ENCODE assay signal across 10 mouse cellular contexts in the genomic region with DNA sequence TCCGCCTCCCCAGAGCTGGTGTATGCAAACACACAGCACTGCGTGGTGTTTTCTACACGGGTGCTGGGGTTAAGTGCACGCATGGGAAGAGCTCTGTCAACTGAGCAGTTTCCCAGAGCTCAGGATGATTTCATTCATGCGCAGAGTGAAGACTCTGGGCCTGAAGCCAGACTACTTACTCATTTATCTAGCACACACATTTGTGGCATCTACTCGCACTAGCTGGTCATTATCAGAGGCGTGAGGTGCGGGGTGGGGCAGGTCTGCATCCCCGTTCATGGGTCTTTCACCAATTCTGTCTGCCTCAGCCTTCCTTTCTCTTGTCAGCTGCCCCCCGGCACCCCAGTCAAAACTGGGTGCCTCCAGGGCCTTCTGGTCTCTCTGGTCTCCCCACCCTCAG.
DNase-seq lines count a peak whose midpoint lies in the region; ATAC-seq and TF ChIP-seq lines count a peak whose summit lies in the region.
"Had no signal": no experiment of that assay in that cellular context is flagged by ENCODE, and none has a peak within 500 bp of the region (broad histone marks: within the 10 kb centered on the region; RNA-seq: fewer than 3 reads in every experiment).

No protein-coding gene starts in this region.

- ATAC-seq in heart, embryonic 15.5 days (replicated peaks; ENCODE audit: insufficient number of reproducible peaks, insufficient read depth, low FRiP score, low read depth), result peak; percentile 44; the same call in 1 of the 2 replicates
- ATAC-seq in megakaryocyte-erythroid progenitor cell, adult 5-6 weeks (replicated peaks; ENCODE audit: low FRiP score, low TSS enrichment, poor library complexity, severe bottlenecking), result peak; percentile 93
- no peak for ATAC-seq in midbrain, embryonic 16.5 days

- 39% methylated on average over 10 of the region's 10 CpGs for WGBS in heart, embryonic 15.5 days
- 94% methylated on average over 10 of the region's 10 CpGs for WGBS in midbrain, embryonic 16.5 days

- peak overlapping the region; percentile 12; the same call in 1 of the 2 replicates for H3K4me2 ChIP-seq in heart, embryonic 15.5 days
- no peak overlapping the region for H3K4me2 ChIP-seq in midbrain, embryonic 16.5 days (ENCODE audit: low read length)
- H3K4me2 ChIP-seq: limb, embryonic 15.5 days had no signal

- intact Hi-C loops in heart, postnatal 25 days (cut with DNase I), result no loop called here
- intact Hi-C loops in gastrocnemius, adult 2 months (cut with DNase I), result no loop called here
- intact Hi-C loops in left cerebral cortex, adult 2 months (cut with DNase I), result no loop called here

- TF ChIP-seq CTCF in gastrocnemius, adult 2 months (IDR thresholded peaks at IDR 0.05), result no peak
- no peak for TF ChIP-seq CTCF in left cerebral cortex, adult 2 months (IDR thresholded peaks at IDR 0.05)

- DNase-seq in heart, adult 8-10 months (ENCODE audit: low spot score), result peak; percentile 21
- DNase-seq in heart, postnatal 25 days (ENCODE audit: low spot score), result no peak
- peak; percentile 76 for DNase-seq in Muller cell, postnatal 12 days (ENCODE audit: inconsistent ontology term)
- DNase-seq in gastrocnemius, adult 2 months, result no peak
- DNase-seq in left cerebral cortex, adult 2 months (ENCODE audit: extremely low spot score in 1 of 2, low spot score in 2 of 2), result no peak
- DNase-seq: embryo, embryonic 11 days had no signal

- peaks cover 44% of the 10 kb centered on the region for H3K4me1 ChIP-seq in heart, embryonic 15.5 days (replicated peaks)
- H3K4me1 ChIP-seq in midbrain, embryonic 16.5 days (ENCODE audit: control insufficient read depth, insufficient read depth, low read length), result no peaks in the 10 kb centered on the region
- H3K4me1 ChIP-seq: limb, embryonic 15.5 days had no signal

- H3K9me3 ChIP-seq in heart, embryonic 15.5 days (replicated peaks), result 0 out of 2 replicates have a peak, but pooled peaks cover 2% of the 10 kb centered on the region
- H3K9me3 ChIP-seq in midbrain, embryonic 16.5 days (replicated peaks; ENCODE audit: control insufficient read depth, low read length, poor library complexity, severe bottlenecking), result no peaks in the 10 kb centered on the region
- H3K9me3 ChIP-seq: limb, embryonic 15.5 days had no signal

- no peak overlapping the region for H3K9ac ChIP-seq in heart, embryonic 15.5 days
- H3K9ac ChIP-seq in midbrain, embryonic 16.5 days (ENCODE audit: low read depth, low read length), result no peak overlapping the region
- H3K9ac ChIP-seq: limb, embryonic 15.5 days had no signal

- H3K27me3 ChIP-seq in heart, embryonic 15.5 days, result no peaks in the 10 kb centered on the region
- no peaks in the 10 kb centered on the region for H3K27me3 ChIP-seq in midbrain, embryonic 16.5 days (ENCODE audit: control insufficient read depth, insufficient read depth, low read depth, low read length)
- H3K27me3 ChIP-seq: limb, embryonic 15.5 days had no signal

- H3K4me3 ChIP-seq in heart, embryonic 15.5 days, result no peak overlapping the region
- no peak overlapping the region for H3K4me3 ChIP-seq in gastrocnemius, adult 2 months
- no peak overlapping the region for H3K4me3 ChIP-seq in midbrain, embryonic 16.5 days (ENCODE audit: low read depth, low read length)
- no peak overlapping the region for H3K4me3 ChIP-seq in left cerebral cortex, adult 2 months
- H3K4me3 ChIP-seq: limb, embryonic 15.5 days had no signal

- H3K27ac ChIP-seq in heart, embryonic 15.5 days, result peak overlapping the region; percentile 65
- no peak overlapping the region for H3K27ac ChIP-seq in gastrocnemius, adult 2 months
- no peak overlapping the region for H3K27ac ChIP-seq in midbrain, embryonic 16.5 days (ENCODE audit: low read length)
- no peak overlapping the region for H3K27ac ChIP-seq in left cerebral cortex, adult 2 months
- H3K27ac ChIP-seq: limb, embryonic 15.5 days had no signal

- H3K36me3 ChIP-seq in heart, embryonic 15.5 days, result no peaks in the 10 kb centered on the region
- no peaks in the 10 kb centered on the region for H3K36me3 ChIP-seq in midbrain, embryonic 16.5 days (ENCODE audit: control insufficient read depth, insufficient read depth, low read length)
- H3K36me3 ChIP-seq: limb, embryonic 15.5 days had no signal

Comparison
In these comparisons a context has a peak if more than half of its experiments do, and no peak if none do; other contexts are left out.
1. DNase-seq: peak in heart, adult 8-10 months (single experiment) and Muller cell, postnatal 12 days (single experiment); none in heart, postnatal 25 days (single experiment), gastrocnemius, adult 2 months (single experiment) and left cerebral cortex, adult 2 months (0 of 2).